Mouse (Mus musculus) heart, adult 2 months (tissue): Measurements from ENCODE around the gene Dus4l.

Experiments
- CTCF ChIP-seq: fragments of 200-600 bp; IDR thresholded peaks from 2 replicates; pipeline ENCODE4 v1.8.1; 2022; ENCODE audit warnings: antibody characterized with exemption, mild to moderate bottlenecking, moderate library complexity
- EP300 ChIP-seq: fragments of 200-500 bp; IDR thresholded peaks from 2 replicates; pipeline ENCODE4 v1.6.1; 2011; ENCODE audit warnings: low read depth, low read length, control low read depth; ENCODE audit not compliant: insufficient read depth
- POLR2A ChIP-seq: fragments of 200-500 bp; IDR thresholded peaks from 2 replicates; pipeline ENCODE4 v1.6.1; 2011; ENCODE audit warnings: mild to moderate bottlenecking, low read depth, low read length, control low read depth; ENCODE audit not compliant: insufficient read depth

DNA sequence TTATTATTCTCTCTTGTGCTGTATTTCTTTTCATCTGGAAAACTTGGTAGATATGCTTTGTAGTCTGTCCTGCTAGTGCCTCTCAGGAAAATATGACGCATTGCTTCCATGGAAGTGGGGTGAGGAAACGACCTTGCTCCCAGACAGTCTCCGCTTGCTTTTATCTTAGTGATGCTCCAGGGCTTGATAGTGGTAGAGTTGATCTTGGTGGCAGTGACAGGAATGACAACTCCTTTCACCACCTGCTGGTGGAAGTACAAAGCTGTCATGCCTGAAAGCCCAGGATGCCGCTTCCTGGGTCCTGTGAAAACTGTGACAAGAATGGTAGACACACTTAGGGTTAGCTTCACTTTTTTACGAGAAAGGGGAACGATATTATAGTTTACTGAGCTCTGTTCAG, 49.3 kb upstream of the Dus4l start:
- TF ChIP-seq POLR2A: 0 out of 2 replicates have a peak, but pooled peaks have one; percentile 36
- TF ChIP-seq CTCF: 0 out of 2 replicates have a peak, but pooled peaks have one; percentile 19
- TF ChIP-seq EP300: peak; percentile 89
